Mouse (Mus musculus) lung, postnatal 0 days (tissue): Measurements from ENCODE around the gene Sbk1. TPM values are rescaled to one million over a fixed set of nuclear protein-coding genes. Genes with fewer than 3 reads are reported as not detected.

Source experiments
- ATAC-seq: fragments of 200-750 bp; cut with Nextera tagmentation; 2 replicates; pipeline ENCODE4 v1.8.0; 2017; ENCODE audit warnings: moderate library complexity
- DNase-seq: peaks from one replicate; pipeline ENCODE4 v3.0.0-alpha.2; 2016; ENCODE audit warnings: low spot score
- H3K27ac ChIP-seq: fragments of 300-500 bp; sonication (generic); 2 replicates; pipeline ENCODE4 v1.5.1; 2014; ENCODE audit warnings: antibody characterized with exemption, mild to moderate bottlenecking, low read length, mixed read lengths
- H3K27me3 ChIP-seq: fragments of 300-500 bp; sonication (generic); replicated peaks from 2 replicates; pipeline ENCODE4 v1.6.1; 2014; ENCODE audit warnings: low read length, mixed read lengths; ENCODE audit not compliant: insufficient read depth
- H3K36me3 ChIP-seq: fragments of 300-500 bp; sonication (generic); 2 replicates; pipeline ENCODE4 v1.6.1; 2014; ENCODE audit warnings: low read length, mixed read lengths; ENCODE audit not compliant: insufficient read depth
- H3K4me1 ChIP-seq: fragments of 300-500 bp; sonication (generic); 2 replicates; pipeline ENCODE4 v1.6.1; 2014; ENCODE audit warnings: antibody characterized with exemption, low read depth, low read length, mixed read lengths; ENCODE audit not compliant: insufficient read depth
- H3K4me2 ChIP-seq: fragments of 300-500 bp; sonication (generic); replicated peaks from 2 replicates; pipeline ENCODE4 v1.6.1; 2014; ENCODE audit warnings: low read depth, mild to moderate bottlenecking, low read length, moderate library complexity, mixed read lengths
- H3K4me3 ChIP-seq: fragments of 300-500 bp; sonication (generic); 2 replicates; pipeline ENCODE4 v1.5.1; 2014; ENCODE audit warnings: low read depth, low read length
- H3K9ac ChIP-seq: fragments of 300-500 bp; sonication (generic); replicated peaks from 2 replicates; pipeline ENCODE4 v1.6.1; 2014; ENCODE audit warnings: low read depth, mild to moderate bottlenecking
- H3K9me3 ChIP-seq: fragments of 300-500 bp; sonication (generic); 2 replicates; pipeline ENCODE4 v1.6.1; 2016; ENCODE audit warnings: low read length, mixed read lengths
- CTCF ChIP-seq: IDR thresholded peaks from 2 replicates; pipeline ENCODE4 v1.5.1; 2016; ENCODE audit warnings: antibody characterized with exemption, mild to moderate bottlenecking
- EP300 ChIP-seq: IDR thresholded peaks from 2 replicates; pipeline ENCODE4 v1.6.1; 2016; ENCODE audit warnings: antibody characterized with exemption, mild to moderate bottlenecking, control low read depth
- WGBS: fragments of 180-500 bp; shearing (Covaris S2); extraction: QIAGEN DNeasy Blood & Tissue Kit; methylation state at CpG from one replicate; pipeline ENCODE4 v1.1.7; 2014; 5-methylcytosine and 5-hydroxymethylcytosine counted together
- polyA plus RNA-seq: library from polyadenylated mRNA; unstranded; fragments of >200 nt; fragmentation: Nextera tagmentation; extraction: Ambion mirVana; gene quantifications from 2 replicates; pipeline ENCODE4 v1.2.1, GENCODE M21; 2015

Sbk1 gene
- polyA plus RNA-seq, 1 experiment from 2014 or later, result 5.5 TPM

GRCm38 (mm10) chr7:126236083-126236793, 36.2 kb upstream of the Sbk1 start:
- ATAC-seq (no peak), DNase-seq (peak; percentile 14)
- H3K4me1 ChIP-seq, result no peaks in the 10 kb centered on the region
- no peaks in the 10 kb centered on the region for H3K9me3 ChIP-seq
- H3K9ac ChIP-seq, result no peak overlapping the region
- H3K36me3 ChIP-seq, result no peaks in the 10 kb centered on the region
- H3K27ac ChIP-seq, result no peak overlapping the region
- no peak overlapping the region for H3K4me2 ChIP-seq
- no peak for TF ChIP-seq CTCF
- no peaks in the 10 kb centered on the region for H3K27me3 ChIP-seq
- H3K4me3 ChIP-seq, result no peak overlapping the region
- WGBS, result 30% methylated on average over 11 of the region's 11 CpGs

GRCm38 (mm10) chr7:126236794-126237192, 35.6 kb upstream of the Sbk1 start:
- 50% methylated on average over 5 of the region's 5 CpGs for WGBS
- DNase-seq, result no peak

GRCm38 (mm10) chr7:126240814-126241360, 31.5 kb upstream of the Sbk1 start:
- H3K27me3 ChIP-seq, result no peaks in the 10 kb centered on the region
- no peak overlapping the region for H3K4me3 ChIP-seq
- no peak for ATAC-seq
- H3K9ac ChIP-seq, result no peak overlapping the region
- no peak overlapping the region for H3K27ac ChIP-seq
- no peaks in the 10 kb centered on the region for H3K36me3 ChIP-seq
- no peak for DNase-seq
- H3K4me1 ChIP-seq, result no peaks in the 10 kb centered on the region
- no peaks in the 10 kb centered on the region for H3K9me3 ChIP-seq
- TF ChIP-seq EP300 (no peak), CTCF (no peak)
- WGBS, result 71% methylated on average over 14 of the region's 14 CpGs
- H3K4me2 ChIP-seq, result no peak overlapping the region

More at GRCm38 (mm10) chr7:126236794-126237192, 35.6 kb upstream of the Sbk1 start:
- Histone ChIP-seq H3K36me3 (no peaks in the 10 kb centered on the region), H3K9ac (no peak overlapping the region), H3K4me2 (no peak overlapping the region), H3K4me3 (no peak overlapping the region), H3K27ac (no peak overlapping the region), H3K27me3 (no peaks in the 10 kb centered on the region), H3K9me3 (no peaks in the 10 kb centered on the region), H3K4me1 (no peaks in the 10 kb centered on the region)
- TF ChIP-seq EP300, result no peak
- TF ChIP-seq CTCF, result no peak
- ATAC-seq, result no peak

- H3K9me3 ChIP-seq, result no peaks in the 10 kb centered on the region
- no peaks in the 10 kb centered on the region for H3K36me3 ChIP-seq
- no peak for DNase-seq
- H3K9ac ChIP-seq, result no peak overlapping the region
- H3K27me3 ChIP-seq, result no peaks in the 10 kb centered on the region
- WGBS, result 63% methylated on average over 6 of the region's 6 CpGs
- TF ChIP-seq EP300 (no peak), CTCF (no peak)
- no peaks in the 10 kb centered on the region for H3K4me1 ChIP-seq
- H3K27ac ChIP-seq, result no peak overlapping the region
- no peak overlapping the region for H3K4me3 ChIP-seq
- H3K4me2 ChIP-seq, result no peak overlapping the region
- no peak for ATAC-seq
Measured at GRCm38 (mm10) chr7:126244168-126244750, 28.2 kb upstream of the Sbk1 start.

- Histone ChIP-seq H3K4me1 (no peaks in the 10 kb centered on the region), H3K9me3 (no peaks in the 10 kb centered on the region), H3K4me3 (no peak overlapping the region), H3K27ac (no peak overlapping the region), H3K9ac (no peak overlapping the region), H3K4me2 (no peak overlapping the region), H3K36me3 (no peaks in the 10 kb centered on the region), H3K27me3 (no peaks in the 10 kb centered on the region)
- DNase-seq (no peak), ATAC-seq (peak; percentile 17; the same call in 1 of the 2 replicates)
- 2% methylated on average over 6 of the region's 6 CpGs for WGBS
- TF ChIP-seq CTCF (no peak), EP300 (no peak)
Measured at GRCm38 (mm10) chr7:126248088-126248487, 24.3 kb upstream of the Sbk1 start.

GRCm38 (mm10) chr7:126248641-126249141, 23.7 kb upstream of the Sbk1 start:
- no peak for TF ChIP-seq CTCF
- TF ChIP-seq EP300, result no peak
- Histone ChIP-seq H3K36me3 (no peaks in the 10 kb centered on the region), H3K27me3 (no peaks in the 10 kb centered on the region), H3K4me2 (no peak overlapping the region), H3K4me1 (no peaks in the 10 kb centered on the region), H3K4me3 (no peak overlapping the region), H3K9ac (no peak overlapping the region), H3K9me3 (no peaks in the 10 kb centered on the region), H3K27ac (no peak overlapping the region)
- no peak for DNase-seq
- WGBS, result 33% methylated on average over 17 of the region's 17 CpGs
- no peak for ATAC-seq
